Mouse (Mus musculus) lung, adult 2 months (tissue): Measurements from ENCODE around the gene Rps6kb2.
"Not testable (repeated sequence)": the region's sequence is repeated elsewhere in the genome, so short reads cannot be mapped to it uniquely, and the experiment has no call there.

ENCODE experiments used
- CTCF ChIP-seq: fragments of 200-500 bp; IDR thresholded peaks from 2 replicates; pipeline ENCODE4 v1.5.1; 2011; ENCODE audit warnings: mild to moderate bottlenecking, low read length, control low read depth; ENCODE audit not compliant: insufficient read depth
- POLR2A ChIP-seq: fragments of 200-500 bp; IDR thresholded peaks from 2 replicates; pipeline ENCODE4 v1.6.1; 2011; ENCODE audit warnings: low read depth, mild to moderate bottlenecking, control low read depth, low read length, borderline replicate concordance; ENCODE audit errors: extremely low read depth

DNA sequence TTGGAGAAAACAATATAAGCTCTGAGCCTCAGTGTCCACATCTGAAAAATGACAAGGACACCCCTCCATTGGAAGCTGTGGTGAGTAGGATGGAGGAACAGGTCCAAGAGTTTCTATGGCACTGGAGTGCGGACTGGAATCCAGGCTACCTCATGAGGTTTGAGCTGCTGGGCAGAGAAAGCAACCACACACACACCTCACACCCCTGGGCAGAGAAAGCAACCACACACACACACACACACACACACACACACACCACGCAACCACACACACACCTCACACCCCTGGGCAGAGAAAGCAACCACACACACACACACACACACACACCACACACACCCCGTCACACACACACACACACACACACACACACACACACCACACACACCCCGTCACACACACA is 37.9 kb downstream of the Rps6kb2 start:
- TF ChIP-seq CTCF, POLR2A: not testable (repeated sequence)
